Mouse (Mus musculus): ENCODE measurements around the gene Faap20.
"Not testable (repeated sequence)": the region's sequence is repeated elsewhere in the genome, so short reads cannot be mapped to it uniquely, and the experiment has no call there.

Faap20 gene

DNA sequence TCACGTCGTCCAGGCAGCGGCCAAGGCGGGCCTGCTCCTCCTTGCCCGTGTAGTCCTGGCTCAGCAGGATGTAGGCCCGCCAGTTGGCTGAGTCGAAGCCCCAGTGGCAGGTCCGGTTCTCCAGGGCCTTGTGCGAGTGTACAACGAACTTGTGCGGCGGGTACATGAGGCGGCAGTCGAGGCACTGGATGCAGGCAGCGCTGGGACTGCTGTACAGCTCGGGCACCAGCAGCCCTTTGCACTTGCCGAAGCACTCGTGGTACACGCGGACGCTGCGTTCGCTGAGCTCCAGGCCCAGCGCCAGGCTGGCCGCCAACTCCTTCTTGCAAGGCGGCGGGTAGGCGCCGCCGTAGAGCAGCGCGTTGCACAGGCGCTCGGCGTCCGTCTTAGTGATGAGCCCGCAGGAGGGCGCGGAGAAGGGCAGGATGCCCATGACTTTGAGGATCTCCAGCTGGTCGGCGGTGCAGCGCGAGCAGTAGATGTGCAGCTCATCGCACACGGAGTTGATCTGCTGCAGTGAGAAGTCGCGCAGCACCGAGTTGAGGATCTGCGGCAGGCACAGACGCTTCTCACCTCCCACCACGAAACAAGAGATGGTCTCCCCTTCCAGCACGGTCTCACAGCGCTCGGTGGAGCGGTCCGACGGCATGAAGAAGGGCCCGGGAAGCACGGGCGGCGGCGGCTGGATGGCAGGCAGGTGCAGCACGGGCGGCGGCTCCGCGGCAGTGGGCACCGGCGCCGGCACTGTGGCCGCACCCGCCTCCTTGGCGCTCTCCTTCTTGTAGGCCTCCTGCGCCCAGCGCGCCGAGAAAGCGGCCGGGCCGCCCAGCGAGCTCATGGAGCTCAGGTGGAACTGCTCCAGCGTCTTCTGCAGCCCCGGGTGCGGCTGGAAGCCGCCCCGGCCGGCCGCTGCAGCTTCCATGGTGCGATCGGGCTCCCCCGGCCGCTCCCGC lies 27.7 kb upstream of the Faap20 start:
- peak; percentile 80 to 81 for DNase-seq

DNA sequence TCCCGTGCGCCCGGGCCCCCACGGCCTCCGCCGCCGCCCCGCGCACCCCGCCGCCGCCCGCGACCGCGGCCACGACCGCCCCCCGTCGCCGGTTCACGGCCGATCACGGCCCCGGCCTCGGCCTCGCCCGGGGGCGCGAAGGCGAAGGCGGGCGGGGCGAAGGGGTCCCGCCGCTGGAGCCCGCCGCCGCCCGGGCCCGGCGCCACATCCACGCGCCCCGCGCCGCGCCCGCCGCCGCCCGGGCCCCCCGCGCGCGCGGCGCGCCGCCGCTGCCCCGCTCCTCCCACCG lies 27.1 kb upstream of the Faap20 start, which contains the start of gene Ski:
Ski (minus strand) TSS at position 41 of the 289 bp plus-strand sequence.
- DNase-seq = no peak

DNA sequence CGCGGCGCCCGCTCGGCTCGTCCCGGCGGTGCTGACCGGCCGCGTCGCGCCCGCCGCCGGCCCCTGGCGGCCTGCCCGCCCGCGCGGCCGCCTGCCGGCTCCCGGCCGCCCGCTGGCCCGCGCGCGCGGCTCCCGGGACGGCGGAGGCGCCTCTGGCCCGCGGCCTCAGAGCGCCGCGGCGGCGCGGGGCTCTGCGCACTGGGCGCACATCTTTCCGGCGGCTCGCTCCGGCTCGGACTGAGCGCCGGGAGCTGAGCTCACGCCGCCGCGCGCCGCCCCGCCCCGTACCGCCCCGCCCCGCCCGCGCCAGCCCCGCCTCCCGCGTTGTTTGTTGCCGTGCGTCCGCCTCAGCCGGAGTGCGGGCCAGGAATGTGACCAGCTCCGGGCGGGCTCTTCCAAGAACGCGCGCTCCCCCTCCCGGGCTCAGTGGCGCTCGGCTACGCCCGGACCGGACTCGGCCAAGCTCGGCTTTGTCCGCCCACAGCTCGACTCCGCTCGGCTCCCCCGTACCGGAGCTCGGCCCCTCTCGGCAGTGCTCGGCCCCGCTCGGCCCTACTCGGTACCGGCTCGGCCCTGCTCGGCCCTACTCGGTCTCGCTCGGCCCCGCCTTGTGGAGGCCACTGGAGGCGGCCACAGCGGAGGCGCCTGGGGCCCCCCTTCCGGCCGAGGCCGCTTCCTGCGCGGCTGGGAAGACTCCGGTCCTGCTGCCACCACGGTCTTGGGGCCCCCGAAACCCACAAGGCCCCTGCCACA lies 26.6 kb upstream of the Faap20 start:
- DNase-seq = peak; percentile 100

DNA sequence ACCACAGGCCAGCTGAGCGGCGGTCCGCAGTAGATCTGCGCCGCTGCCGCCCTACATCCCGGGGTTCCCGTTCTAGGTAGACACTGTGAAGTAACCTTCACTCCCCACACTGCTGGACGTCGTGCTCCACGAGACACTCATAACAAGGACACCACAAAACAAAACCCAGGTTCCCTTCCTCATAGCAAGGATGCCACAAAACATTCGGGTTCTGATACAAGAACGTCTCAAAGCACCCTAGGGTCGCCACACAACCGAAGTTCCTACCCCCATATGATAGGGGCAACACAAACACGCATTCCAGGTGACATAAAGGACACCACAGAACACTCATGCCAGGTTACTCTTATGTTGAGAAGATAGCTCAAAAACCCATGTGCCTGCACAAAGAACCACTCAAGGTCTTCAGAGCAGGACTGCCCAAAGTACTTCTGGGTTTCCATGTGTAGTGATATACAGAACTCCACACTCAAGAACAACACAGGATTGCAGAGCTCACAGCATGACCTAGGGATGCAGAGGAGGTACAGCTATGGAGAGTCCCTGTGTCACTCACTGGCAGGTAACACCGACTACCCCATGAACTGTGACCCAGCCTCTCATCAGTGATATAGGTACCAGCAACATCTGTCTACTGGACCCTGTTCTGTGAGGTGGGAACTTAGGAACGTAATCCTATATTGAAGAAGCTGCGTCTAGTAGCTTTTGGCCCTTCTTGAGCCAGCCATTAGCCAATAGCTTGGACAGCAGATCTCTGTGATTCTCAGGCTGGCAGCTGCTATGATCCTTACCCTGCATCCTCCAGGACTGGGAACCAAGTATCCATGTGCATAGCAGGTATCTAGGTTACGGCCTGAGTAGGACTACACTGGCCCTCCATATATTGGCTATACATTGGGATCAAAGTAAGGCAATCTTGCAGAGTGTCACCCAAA lies 25.7 kb upstream of the Faap20 start:
- no peak for DNase-seq

DNA sequence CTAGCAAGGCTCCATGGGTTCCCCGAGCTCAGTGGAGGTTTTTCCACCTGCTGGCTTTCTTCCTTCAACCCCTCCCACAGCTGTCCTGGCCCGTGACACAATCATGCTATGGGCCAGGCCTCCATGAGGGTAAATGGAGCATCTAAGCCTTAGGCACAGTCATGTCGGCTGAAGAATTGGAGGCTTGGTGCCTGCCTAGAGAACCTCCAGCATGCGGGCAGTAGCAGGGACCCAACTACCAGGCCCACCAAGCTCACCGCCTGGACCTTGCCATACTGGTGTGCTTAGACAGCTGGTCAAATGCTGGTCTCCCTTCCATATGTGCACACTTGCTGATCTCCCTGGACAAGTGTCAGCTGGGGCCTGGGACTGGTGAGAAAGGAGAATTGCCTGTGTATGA lies 23.7 kb upstream of the Faap20 start:
- no peak for DNase-seq

DNA sequence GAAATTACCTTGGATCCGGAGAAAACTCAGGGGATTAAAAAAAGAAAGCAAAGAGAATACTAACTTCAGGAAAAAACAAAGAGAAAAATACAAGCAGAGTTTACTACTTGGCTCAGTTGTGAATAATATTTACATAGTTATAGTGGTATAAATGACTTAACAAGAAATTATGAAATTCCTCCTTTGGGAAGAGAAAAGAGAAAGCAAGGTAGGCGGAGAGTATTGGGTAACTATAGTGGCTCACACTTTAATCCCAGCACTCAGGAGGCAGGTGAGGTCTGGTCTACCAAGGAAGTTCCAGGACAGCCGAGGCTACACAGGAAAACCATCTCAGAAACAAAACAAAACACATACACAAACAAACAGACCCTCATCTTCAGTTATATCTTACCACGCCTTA lies 21.6 kb upstream of the Faap20 start:
- no peak for DNase-seq

DNA sequence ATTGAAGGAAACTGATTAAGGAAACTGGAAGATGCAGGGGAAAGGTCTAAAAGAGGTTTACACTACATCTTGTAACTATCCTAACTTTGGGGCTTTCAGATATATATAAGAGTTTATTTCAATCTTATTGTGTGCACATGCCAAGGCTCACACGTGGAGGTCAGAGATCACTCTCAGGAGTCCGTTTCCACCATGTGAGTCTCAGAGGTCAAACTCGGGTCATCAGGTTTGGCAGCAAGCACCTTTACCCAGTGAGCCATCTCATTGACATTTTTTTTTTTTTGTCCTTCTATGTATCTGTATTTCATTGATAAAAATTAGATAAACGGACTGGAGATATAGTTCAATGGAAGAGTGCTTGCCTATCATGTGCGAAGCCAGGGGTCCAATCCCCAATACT lies 21.1 kb upstream of the Faap20 start:
- DNase-seq = no peak

DNA sequence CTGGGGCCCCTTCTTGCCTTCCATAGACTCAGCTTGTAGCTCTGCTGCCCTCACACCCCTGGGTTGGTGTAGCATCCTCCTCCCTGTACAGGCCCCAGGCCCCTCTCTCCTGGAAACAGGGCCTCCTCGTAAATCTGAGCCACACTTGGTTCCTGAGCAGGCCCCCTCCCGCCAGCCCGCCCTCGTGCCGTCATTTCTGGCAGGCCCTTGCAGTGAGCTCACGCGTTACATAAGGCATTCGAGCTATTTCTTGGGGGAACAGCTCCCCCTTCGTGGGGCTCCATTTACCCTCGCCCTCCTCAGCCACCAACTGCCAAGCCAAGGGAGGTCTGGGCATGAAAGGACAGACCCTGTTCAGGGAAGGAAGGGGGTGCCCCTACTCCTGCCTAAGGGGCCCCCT lies 15.7 kb upstream of the Faap20 start:
- peak; percentile 80 to 86 for DNase-seq

DNA sequence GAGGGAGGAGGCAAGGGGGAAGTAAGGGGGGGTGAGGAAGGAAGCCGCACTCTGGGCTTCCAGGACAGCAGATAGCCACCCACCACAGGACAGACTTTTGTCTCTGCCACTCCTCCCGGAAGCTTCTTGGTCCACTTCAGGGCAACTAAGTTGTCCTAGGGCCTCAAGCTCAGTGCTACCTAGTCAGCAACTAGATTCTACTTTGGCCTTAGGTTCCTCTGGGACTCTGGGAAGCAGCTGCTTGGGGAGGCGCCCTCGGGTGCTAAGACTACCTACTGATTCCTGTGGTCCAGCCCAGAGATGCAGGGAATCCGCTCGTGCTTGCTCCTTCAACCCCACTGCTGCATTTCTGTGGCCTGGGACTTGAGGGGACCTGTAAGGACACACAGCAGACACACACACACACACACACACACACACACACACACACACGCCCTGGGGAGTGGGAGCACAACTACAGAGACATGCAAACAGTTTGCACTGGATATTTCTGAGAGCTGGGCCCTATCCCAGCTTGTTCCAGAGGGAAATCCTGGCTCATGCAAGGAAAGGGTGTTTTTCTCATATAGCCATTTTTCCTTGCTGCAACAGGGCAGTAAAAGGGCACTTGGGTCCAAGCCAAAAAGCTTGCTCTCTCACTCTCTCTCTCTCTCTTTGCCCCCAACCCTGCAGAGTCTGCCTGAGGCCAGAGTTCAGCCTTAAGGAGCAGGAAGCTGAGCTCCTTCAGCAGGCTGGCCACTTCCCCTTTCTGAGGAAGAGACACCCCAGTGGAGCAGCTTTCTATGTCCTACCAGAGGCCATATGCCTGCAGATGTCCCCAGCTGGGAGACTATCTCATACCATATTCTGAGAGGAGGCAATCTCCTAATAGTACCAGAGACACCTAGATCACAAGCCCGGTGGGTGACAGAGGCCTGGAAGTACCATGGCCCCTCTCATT lies 15.0 kb upstream of the Faap20 start:
- DNase-seq = peak in 1 of 2 experiments; percentile 28

DNA sequence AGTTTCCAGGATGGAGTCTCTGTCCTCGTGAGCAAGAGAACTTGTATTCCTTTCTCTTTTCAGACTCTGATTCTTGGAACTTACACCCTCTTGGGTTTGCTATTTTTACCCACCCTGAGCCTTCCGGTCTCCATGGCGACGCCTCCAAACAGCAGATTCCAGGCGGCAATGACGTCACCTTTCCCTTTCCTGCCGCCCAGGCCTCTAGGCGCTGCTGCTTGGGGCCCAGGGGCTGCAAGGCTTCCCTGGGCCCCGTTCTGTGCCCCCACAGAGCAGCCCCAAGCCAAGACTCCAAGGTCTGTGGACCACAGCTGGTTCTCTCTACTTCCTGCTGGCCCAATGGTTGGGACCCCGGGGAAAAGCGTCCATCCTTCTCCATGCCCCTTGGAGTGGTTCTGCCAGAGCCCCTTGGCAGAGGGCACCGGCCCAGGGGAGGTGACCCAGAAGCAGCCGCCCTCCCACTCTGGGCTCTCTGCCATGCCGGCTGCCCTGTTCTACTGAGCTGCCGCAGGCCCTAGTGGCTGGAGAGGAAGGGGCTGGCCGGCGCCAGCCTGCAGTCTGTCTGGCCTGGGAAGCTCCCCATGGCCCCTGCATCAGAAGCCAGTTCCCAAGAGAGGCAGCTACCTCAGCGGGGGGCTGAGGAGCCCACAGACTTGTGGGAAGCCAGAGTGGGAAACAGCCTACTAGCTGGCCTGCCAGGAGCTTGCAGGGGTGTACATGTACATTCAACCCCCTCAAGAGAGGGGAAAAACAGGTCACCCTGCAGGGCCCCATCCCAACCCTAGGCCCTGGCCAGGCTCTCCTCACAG lies 14.1 kb upstream of the Faap20 start:
- peak; percentile 78 to 81 for DNase-seq

DNA sequence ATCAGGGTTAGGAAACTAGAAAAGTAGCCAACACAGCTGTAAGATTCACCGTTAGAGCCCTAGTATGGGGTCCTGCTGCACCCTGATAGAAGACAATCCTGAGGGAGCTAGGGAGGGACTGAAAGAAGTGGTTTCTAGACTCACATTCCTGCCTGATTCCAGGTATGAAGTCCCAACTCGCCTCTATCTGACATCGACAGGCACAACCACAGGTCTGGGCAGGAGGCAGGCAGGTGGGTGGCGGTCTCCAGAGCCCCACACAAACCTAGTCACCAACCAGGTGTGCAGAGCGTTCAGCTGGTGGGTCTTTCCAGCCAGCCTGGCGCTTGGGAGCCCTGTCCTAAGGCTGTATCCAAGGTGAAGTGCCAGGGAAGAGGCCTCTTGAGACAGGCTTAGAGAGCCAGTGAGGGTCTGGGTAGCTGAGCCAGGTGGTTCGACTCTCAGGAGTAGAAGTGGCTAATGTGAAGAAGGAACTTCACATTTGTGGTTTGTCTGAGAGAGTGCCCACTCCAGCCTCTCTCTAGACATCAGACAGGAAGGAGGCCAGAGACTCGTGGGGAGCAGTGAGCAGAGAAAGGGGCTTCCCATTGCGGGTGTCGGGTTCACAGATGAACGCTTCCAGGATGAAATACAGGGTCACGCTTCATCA lies 12.7 kb upstream of the Faap20 start:
- DNase-seq = no peak

DNA sequence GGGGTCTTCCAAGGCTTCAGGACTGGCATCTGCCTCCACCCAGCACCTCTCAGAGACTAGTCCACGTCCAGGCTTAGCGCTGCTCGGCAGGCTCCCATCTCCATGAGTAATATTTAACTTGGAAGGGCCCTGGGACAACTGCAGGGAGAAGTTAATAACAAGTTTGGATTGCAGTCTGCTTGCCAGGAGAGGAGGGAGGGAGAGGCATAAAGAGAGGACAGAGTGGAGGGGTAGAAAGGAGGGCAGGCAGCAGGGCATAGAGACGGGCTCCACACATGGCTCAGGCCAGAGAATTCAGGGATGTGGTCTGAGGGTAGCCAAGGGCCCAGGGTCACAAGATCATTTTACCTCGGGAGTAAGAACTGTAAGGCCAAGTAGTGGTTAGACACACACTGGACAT lies 11.3 kb upstream of the Faap20 start:
- no peak for DNase-seq

DNA sequence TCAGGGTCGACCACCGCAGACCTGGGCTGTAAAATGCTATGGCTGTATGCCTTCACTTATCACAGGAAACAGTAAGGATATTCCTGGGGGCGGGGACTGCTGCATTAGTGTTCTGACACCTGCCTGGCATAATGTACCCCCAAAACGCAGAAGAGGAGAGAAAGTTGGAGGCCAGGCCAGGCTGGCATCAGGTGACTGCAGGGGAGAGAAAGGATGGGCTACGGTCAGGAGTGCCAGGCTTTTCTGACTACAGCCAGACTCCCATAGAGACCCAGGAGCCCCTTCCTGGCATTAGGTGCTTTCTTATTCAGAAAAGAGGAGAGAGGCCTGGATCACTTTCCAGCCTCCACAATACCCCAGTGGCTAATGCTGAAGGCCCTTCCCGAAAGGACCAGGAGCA lies 10.1 kb upstream of the Faap20 start:
- DNase-seq = no peak

DNA sequence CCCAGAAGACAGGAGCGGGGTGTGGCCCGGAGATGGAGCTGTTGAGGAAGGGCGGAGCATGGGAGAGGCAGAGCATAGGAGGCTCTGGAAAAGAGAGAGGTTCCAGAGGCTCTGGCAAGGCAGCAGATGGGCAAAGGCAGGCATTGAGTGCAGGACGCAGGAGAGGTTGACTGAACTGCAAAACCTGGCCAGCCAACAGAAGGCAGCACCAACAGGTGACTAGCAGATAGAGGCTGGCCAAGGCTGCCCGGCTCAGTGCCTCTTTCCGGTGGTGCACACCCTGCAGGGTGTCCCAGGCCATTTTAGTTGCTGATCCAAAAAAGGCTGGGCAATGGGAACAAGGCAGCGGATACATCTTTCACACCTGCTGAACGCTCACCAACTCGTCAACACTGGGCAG lies 7.8 kb upstream of the Faap20 start:
- peak; percentile 87 to 91 for DNase-seq

DNA sequence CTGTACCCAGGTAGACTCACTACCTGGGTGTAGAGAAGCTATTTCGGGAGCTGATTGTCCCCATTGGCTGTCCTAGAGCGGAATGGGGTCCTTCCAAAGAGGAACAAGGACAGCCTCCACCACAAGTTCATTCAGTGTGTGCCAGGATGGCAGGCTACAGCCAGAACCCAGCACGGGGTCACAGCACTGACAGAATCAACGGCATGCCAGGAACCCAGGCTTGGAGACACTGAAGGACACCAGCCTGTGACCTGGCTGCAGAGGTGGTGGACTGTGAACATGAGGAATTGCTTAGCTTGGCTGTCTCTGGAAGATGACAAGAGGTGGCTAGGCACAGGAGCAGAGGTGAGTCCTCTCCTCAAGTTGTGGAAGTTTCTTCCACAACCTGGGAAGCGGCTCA lies 7.3 kb upstream of the Faap20 start:
- DNase-seq = peak in 1 of 2 experiments; percentile 46

DNA sequence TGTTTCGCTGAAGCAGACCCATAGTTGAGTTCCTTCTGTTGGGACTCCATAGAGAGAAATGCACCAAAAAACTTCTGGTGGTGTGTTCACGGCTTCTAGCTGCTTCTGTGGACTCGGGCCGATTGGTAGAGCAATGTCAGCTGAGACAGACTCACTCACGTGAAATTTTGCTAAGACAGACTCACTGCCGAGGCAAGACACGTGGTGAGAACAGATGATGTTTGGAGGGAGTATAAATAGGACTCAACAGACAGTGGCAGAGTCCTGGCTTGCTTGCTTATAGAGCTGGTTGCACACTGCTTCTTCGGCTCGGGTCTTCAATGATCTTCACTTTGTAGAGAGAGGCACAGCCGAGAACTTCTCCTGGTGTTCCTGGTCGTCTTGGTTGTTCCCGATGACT lies 6.4 kb upstream of the Faap20 start:
- no peak for DNase-seq

DNA sequence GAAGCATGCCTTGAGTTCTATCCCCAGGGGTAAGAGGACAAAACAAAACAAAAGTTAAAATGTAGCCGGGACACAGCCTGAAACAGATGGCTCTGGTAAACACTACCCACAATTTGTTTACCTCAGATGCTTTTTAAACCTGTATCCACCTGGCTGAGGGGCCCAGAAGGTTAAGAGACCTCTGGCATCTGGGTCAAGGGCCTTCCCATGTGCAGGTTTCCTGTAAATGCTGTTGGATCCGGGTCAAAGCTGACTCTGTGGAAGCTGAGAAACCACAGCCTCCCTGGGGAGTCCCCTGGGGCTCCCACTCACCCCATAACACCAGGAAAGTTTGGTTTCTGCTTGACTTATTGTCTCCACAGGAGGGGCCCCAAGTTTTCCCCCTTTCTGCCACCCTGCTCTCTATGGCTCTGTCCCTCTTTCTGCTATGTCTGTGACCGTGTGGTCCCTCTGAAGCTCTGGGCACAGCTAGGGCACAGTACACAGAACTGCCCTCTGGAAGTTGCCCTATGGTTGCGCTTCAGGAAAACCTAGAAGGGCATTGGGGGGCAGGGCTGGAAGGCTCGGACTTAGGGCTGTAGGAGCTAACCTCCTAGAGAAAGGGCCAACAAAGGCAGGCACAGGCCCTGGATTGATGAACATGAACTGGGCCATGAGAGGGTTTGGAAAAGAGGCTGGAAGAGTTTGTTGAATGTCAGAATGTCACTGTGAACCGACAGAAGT lies 3.7 kb upstream of the Faap20 start:
- DNase-seq = no peak

DNA sequence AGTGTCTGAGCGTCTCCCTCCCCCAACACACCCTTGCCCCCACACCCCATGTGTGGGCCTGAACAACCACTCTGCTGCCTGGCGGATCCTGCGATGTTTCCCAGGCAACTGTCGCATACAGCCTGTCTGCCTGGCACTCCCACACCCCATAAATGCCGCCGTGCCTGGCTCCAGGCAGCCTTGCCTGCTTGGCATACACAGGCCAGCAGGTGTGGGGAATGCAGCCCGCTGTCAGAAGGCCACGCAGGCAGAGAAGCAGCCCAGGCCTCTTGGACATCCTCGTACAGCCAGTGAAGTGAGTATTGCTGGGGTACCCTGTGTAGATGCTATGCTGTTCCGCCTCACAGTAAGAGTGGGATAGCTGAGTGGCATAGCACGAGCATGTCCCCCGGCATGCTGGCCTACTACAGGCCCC lies 2.9 kb upstream of the Faap20 start:
- DNase-seq = peak; percentile 80 to 83

DNA sequence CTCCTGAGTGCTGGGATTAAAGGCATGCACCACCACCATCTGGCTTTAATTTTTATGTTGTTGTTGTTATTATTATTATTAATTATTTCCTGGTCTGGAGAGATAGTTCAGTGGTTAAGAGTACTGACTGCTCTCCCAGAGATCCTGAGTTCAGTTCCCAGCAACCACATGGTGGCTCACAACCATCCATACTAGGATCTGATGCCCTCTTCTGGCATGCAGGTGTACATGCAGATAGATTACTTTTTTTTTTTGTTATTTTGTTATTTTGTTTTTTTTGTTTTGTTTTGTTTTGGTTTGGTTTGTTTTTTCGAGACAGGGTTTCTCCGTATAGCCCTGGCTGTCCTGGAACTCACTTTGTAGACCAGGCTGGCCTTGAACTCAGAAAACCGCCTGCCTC lies 1.5 kb upstream of the Faap20 start:
- not testable (repeated sequence) for DNase-seq

DNA sequence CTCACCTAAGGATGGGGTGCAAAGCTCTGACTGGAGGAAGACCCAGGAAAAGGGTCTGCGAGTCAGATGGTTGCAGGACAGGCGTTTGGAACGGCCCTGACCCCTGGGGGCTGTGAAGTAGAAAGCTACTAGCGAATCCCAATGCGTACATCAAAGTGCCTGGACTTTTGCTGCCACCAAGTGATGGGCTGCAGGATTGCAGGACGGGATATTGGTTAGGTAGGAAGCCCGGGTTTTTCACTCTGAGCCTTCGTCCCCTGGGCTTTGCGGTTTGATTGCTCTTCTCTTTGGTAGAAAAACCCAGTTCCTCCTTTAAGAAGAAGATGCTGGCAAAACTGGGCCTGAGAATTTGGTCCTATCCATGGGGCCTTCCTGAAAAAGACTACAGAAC lies 350 bp upstream of the Faap20 start:
- peak; percentile 95 to 99 for DNase-seq

All from cerebellum, postnatal 36 days (tissue).